Mouse (Mus musculus) MEL-GATA-1-ER (cell line): ENCODE measurements around the gene Prrx2.

Experiments
- DNase-seq: peaks from one replicate; pipeline ENCODE4 v3.0.0-alpha.2; 2012; ENCODE audit warnings: low read depth; ENCODE audit errors: extremely low read depth

Gene Prrx2

DNA sequence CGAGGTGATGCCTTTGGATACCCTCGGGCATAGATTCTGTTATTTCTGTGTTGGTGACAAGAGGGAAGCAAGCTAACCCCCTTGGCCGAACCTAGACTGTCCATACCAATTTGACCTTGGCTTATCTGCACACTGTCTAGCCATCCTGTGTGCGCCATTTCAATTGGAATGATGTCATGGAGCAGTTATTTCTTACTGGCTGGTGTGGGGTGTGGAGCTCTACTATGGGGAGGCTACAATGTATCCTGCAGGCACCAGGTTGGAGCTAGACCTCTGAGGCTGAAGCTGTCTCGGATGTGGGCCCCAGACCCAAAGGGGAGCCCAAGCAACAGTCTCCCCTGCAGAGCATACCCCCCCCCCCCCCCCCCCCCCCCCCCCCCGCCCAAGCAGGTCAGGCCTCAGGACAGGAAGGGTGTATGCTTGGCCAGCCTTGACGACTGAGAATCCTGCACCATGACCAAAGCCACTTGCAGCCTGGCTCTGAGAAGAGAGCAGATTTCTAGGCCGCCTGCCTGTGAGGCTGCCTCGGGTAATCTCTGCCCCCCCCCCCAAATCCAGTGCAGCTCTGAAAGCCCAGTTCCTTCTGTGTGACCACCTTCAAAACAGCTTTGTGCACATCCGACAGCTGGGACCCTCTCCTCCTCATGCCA, at the start of gene Prrx2:
TSS of gene Prrx2 (plus strand) at position 600 of the 650 bp plus-strand sequence.
- no peak for DNase-seq

DNA sequence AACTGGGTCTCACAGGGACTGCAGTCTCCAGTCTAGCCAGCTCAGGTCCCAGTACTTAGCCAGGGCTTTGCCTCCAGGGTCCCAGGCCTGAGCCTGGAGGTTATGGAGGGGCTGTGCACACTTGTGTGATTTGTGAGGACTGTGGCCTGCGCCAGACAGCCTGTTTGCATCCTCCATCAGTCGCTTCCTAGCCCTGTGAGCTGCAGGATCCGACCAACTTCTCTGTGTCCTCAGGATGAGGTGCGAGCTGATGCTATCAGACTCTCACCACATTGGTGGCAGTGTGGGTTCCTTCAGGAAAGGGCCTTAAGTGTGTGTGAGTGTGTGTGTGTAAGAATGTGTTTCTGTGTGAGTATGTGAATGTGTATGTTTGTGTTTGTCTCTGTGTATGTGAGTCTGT, 47.3 kb upstream of the Prrx2 start:
- no peak for DNase-seq

DNA sequence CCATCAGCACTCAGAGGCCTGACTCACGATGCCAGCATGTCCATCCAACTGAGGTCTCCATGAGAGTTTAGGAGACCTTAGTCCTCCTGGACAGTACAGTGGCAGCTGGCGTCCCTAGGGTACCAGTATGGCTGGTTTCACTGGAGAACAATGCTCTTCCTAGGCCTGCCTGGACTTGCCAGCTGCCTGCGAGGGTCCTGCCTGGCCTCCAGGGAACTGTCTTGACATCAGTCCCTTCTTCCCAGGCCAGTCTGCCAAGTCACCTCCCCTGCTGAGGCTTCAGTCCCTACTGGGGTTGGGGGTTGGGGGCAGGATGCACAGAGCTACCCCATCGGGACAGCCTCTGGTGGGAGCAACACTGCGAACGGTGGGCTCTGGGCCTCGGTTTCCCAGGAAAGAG, 42.7 kb upstream of the Prrx2 start:
- DNase-seq: no peak

- peak; percentile 66 for DNase-seq
These were observed 40.3 kb upstream of the Prrx2 start for GRCm38 (mm10) chr2:30794179-30795108.

DNA sequence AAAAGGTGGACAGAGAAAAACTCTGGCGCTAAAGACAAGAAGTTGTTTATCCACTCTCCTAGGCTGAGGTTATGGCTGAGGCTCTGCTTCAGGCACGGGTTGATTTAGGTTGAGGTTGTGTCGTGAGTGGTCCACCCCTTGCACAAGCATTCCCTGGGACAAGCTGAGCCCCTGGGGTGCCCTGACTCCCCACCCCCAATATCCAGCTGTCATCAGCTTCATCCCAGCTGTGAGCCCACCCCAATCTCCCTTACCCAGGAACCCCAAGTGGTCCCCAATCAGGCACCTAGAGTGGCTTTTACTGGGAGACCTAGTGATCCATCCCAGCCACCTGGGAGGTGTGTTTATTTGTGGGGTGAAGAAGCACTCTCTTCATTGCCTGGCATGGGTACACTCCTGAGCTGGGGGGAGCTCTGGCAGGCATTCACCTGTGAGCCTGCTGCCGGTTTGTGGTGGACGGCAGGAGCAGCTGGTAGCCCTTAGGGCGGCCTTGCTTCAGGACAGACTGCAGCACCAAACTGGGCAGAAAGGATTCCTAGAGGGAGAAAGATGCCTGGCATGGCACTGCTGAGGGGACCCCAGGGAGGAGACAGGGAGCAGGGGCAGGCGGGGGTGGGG, 39.4 kb upstream of the Prrx2 start:
- no peak for DNase-seq

DNA sequence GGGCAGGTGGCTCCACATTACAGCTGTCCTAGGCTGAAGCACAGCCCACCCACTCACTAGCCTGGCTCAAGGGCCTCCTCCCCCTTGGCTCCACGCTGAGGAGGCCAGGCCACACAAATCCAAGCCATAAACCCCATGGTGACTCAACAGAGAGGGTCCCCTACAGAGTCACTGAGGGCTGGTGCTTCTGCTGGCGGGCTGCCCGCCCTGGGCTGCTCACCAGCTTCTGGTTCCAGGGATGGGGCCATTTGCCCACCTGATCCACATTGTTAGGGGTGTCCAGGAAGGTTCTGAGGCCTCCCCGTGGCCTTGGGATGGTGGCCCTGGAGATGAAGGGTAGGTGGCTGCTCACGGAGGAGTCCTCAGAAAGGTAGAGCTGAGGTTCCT, 38.9 kb upstream of the Prrx2 start:
- DNase-seq: no peak

- peak; percentile 83 for DNase-seq
These were observed 38.4 kb upstream of the Prrx2 start for GRCm38 (mm10) chr2:30796382-30796781.

GRCm38 (mm10) chr2:30799456-30799855, 35.3 kb upstream of the Prrx2 start:
- no peak for DNase-seq

DNA sequence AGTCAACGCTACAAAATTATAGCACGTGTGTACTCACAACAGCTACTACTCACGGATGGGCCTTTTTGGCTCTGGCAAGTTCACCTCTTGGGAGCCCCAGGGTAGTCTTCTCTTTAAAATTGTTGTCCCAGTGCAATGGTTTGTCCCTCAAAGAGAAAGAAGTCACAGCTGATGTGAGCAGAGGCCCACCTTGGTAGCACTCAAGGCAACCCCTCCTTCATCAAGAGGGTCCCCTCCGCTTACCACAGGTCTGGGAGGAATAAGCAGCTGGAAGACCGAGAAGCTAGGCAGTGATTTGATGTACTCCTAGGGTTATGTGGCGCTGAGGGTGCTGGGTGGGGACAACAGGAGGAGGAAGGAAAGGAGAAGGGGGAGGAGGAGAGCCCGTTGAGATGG, 34.1 kb upstream of the Prrx2 start:
- no peak for DNase-seq

- no peak for DNase-seq
These were observed 33.5 kb upstream of the Prrx2 start for GRCm38 (mm10) chr2:30801067-30801852.

GRCm38 (mm10) chr2:30803604-30804003, 31.2 kb upstream of the Prrx2 start, which contains the start of gene 1700001O22Rik:
TSS of gene 1700001O22Rik (minus strand) at chr2:30803661.
- DNase-seq: no peak

DNA sequence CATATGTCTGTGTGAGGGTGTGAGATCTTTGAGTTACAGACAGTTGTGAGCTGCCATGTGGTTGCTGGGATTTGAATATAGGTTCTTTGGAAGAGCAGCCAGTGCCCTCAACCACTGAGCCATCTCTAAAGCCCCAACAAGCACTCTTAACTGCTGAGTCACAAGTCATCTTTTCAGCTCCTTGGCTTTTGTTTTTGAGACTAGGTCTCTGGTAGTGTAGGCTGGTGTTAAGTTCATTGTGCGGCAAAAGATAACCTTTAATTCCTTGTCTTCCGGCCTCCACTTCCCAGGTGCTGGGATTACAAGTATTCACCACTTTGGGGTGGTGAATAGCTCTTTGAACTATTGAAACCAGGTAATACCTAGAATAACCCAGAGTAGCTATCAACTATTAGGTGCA, 28.8 kb upstream of the Prrx2 start:
- DNase-seq: no peak

- no peak for DNase-seq
These were observed 27.6 kb upstream of the Prrx2 start for GRCm38 (mm10) chr2:30807147-30807647.

- DNase-seq: peak; percentile 84
These were observed 27.0 kb upstream of the Prrx2 start, which contains the start of gene Ntmt1 for GRCm38 (mm10) chr2:30807648-30808295. TSS of gene Ntmt1 (plus strand) at chr2:30807826.

DNA sequence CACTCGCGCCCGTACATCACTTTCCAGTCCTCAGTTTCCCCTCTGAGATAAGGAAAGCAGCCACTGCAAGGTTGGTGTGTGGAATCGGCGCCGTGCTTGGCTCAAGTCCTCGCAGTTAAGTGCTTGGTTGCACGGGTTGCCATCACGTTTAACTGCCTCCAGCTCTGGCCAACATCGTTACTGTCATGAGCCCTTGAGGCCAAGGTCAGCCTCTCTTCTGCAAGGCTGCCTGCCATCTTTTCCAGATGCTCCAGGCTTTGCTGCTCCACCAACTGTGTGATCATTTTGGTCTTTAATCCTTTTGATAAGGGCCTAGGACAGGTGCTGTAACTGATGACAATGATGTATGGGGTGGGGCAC, 26.5 kb upstream of the Prrx2 start:
- DNase-seq: no peak

DNA sequence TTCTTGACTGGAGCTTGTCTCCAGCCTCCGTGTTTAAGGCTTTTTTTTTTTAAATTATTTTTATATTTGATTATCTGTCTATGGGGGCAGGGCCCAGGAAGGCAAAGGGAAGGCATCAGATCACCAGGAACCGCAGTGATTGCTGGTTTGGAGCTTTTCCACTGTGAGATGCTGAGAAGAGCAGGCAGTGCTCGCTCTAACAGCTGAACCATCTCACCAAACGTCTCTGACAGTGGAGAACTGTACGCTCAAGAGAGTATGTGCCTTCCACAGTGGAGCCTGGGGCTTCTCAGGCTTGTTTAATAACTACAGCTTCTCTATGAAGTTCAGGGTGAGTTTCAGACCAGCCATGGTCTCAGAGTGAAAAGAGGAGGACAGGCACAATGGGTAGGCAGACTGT, 25.3 kb upstream of the Prrx2 start:
- DNase-seq: no peak

DNA sequence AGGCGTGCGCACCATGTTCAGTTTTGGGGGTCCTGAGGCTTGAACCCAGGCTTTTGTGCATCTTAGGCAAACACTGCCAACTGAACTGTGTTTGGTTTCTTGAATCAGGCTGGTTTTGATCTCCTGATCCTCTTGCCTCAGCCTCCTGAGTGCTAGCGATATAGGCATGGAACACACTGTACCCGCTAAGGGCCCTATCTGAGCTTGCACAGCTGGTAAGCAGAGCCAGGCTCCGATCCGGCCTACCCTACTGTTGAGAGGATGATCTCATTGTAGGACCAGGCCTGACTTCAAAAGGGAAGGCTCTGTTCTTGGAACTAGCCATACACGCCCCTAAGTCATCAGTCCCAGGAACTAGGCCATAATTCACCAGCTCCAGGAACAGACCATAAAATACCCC, 24.2 kb upstream of the Prrx2 start:
- DNase-seq: no peak

DNA sequence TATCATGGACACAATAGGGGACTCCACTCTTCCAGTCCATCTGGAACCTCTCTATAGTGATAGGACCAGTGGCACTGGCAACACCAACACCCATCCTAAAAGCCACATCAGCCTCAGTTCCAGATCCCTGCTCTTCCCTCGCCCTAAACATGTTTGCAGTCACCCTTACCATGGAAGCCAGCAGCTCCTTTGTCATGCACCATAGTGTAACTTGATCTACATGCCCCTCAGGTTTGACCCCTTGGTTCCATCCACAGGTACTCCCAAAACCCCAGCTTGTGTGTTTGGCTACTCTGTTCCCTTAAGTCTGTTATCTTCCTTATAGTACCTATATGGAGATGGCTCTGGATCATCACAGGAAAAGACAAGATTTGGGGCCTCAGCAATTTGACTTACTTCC, 18.4 kb upstream of the Prrx2 start:
- DNase-seq: no peak

DNA sequence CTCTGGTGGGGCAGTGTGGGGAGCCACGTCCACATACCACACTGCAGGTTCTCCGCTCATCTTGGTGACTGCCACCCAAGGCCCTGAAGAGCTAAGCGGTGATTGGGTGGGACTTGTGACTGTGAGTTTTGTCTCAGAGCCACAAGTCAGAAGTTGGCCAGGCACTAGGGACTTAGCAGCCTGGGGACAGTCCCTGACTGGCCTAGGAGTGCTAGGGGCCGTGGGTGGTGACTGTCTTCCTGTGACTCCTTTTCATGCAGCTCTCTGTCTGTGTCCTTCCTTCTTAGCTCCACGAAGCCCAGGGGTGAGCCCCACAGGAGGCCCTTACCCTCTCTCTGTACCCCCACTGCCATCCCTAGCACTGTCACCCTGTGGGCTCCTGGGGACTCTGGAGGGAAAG, 14.9 kb upstream of the Prrx2 start:
- DNase-seq: no peak

- DNase-seq: no peak
These were observed 13.7 kb upstream of the Prrx2 start for GRCm38 (mm10) chr2:30821073-30821472.

DNA sequence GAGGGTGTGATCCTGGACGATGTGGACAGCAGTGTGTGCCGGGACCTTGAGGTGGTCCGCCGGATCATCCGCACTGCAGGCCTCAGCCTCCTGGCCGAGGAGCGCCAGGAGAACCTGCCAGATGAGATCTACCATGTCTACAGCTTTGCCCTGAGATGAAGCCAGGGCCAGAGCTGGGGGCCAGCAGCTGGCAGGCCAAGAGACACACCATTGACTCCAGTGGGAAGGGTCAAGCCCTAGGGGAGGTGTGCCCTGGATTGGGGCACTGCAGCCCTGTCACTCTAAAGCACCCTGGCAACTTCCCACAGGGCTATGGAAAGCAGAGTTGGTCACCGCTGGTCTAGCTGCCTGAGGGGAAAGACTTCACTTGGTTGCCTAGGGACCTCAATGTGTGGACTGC, 12.3 kb upstream of the Prrx2 start:
- DNase-seq: no peak
